Mouse (Mus musculus): ENCODE data around the gene Arhgap17.

The Arhgap17 gene

DNA sequence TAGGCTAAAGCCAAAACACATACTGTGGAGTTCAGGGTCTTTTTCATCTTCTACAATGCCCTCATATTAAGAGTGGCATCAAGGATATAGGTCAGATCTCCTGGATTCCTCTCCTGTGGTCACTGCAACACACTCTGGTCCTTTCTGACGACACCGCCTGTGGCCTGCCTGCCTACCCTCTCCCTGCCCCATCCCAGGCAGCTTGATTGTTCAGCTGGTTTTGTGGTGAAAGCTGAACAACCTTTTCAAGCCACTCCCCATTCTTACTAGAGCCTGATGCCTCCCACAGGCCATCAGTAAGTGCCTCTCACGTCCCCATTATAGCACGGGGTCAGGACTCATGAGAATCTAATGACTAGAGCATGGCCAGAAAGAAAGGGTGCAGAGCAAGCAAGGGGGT, 80.5 kb downstream of the Arhgap17 start:
- DNase-seq (ENCODE audit: low read depth, low spot score): no peak

GRCm38 (mm10) chr7:123287903-123288302, 81.8 kb downstream of the Arhgap17 start:
- no peak for DNase-seq (ENCODE audit: low read depth, low spot score)

DNA sequence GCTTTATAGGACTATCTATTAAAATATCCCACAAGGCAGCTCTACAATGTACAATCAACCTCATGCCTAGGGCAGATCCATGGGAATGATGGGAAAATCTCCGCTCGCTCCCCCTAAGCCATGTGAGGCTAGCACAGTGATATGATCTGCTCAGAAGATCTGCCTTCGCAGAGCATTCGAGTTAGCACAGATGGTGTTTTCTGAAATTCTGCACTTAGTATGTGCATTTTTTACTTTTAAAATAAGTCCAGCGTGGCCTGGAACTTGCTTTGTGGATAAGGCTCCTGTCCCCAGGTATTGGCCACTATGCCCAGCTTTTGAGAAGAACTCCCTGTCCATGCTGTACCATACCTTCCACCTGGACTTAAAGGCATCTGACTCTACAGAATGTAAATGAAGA, 83.8 kb downstream of the Arhgap17 start:
- DNase-seq (ENCODE audit: low read depth, low spot score): no peak

DNA sequence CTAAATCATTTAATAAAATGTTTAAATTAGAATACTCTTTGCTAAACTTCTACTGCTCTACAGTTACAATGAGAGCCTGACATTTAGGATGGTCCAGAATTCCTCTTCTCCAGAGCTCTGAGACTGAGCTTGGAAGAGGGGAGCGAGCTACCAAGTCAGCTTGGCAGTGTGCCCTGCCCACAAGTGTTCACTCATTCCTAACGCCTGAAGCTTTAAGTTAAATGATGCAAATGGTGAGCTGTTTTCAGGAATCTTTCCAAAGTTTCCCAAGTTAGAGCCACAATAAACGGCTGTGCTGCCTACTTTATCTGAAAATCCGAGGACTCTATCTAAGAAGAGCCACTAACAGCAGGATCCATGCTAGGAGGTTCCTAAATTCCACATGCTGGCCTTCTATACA, 85.9 kb downstream of the Arhgap17 start:
- DNase-seq (ENCODE audit: low read depth, low spot score): no peak

DNA sequence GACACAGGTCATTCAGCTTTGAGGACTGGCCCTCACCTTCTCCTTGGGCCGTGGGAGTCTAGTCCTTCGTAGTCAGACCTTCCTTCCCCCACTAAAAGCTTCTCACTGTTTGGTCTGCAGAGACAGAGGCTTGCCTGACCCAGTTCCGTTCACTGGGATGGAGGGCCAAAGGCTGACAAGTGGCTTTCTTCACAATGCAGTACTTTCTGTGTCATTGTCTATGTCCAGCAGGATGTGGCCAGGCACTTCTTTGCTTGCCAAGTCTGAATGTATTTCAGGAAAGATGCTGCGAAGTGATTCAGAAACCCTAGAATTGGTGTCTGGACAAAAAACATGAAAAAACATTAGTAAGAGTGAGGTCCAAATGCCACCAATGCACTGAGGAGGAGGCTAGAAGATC, 89.9 kb downstream of the Arhgap17 start:
- DNase-seq (ENCODE audit: low read depth, low spot score): no peak

DNA sequence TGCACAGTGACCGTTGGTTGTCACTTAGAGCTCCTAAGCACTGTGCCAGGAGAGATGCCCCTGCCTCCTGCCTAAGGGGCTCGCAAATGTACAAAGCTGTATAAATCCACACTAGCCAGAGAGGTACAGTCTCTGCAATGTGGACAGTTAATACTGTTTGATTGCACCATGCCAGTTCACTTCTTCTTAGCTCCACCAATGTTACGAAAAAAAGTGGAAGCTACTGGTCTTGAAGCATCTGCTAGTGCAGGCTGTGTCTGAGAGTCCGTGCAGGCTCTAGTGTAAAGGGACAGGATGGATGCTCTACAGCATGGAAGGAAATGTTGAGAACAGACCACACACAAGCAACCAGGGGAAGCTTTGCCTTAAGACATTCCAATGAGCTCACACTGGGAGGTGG, 93.1 kb downstream of the Arhgap17 start:
- no peak for DNase-seq (ENCODE audit: low read depth, low spot score)

DNA sequence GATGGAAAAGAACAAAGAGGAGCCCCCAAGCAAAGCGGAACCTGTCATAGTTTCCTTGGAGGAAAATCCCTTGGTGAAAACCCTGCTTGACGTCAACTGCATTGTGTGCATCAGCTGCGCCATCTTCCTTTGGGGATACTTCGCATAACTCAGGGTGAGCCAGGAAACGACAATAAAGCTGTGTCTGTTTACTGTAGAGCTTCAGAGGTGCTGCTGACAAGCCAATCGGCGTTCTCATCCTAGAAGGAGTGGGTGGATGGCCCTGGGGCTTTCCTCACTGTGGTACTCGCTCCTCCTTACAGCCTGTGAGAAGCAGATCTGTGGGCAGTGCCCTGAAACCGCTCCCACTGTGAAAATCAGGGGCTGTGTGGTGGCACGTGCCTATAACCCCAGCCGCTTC, 96.7 kb downstream of the Arhgap17 start:
- peak; percentile 50 for DNase-seq (ENCODE audit: low read depth, low spot score)

DNA sequence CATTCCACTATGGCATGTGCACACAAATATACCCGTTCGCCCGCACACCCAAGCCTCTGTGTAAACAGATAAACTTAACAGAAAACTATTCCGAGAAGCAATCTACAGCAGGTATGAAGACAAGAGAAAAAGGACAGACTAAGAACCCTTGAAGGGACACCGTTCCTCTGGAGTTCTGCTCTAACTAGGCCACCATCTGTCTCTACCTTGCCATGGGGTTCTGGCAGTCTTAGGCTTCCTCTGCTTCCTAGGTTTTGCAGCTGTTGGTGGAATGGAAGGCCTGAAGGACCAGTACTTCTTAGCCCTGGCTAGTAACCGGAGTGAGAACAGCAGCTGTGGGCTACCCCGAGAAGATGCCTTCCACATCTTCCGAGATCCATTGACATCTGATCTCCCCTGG, 111.6 kb downstream of the Arhgap17 start:
- DNase-seq (ENCODE audit: low read depth, low spot score): no peak

DNA sequence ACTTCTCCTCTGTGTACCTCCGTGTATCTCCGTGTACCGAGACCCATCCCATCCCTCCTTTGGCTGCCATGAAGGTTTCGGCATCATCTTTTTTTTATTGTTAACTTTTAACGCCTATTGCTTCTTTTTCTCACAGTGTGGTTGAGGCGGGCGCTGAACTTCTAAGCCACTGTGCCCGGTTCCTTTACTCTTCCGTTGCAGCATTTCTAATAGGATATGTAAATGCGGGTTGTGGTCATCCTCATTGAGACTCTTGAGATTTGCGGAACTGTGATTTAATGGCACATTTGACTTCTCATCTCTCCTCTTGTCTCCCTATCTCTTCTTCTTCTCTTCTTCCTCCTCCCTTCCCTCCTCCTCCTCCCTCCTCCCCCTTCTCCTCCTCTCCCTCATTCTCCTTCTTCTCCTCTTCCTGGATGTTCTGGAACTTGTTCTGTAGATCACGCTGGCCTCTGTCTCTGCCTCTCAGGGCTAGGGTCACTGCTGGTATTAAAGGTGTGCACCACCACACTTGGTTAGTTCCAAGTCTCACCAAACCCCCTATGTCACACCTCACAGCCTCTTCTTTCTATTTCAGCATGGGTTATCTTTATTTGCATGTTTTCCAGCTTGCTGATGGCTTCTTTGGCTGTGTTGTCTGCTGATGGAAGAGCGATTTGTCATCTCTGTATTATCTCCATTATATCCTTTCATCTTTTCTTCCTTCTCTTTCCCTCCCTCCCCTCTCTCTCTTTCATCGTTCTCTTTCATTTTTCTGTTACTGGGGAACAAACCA, 115.3 kb downstream of the Arhgap17 start:
- no peak for DNase-seq (ENCODE audit: low read depth, low spot score)

DNA sequence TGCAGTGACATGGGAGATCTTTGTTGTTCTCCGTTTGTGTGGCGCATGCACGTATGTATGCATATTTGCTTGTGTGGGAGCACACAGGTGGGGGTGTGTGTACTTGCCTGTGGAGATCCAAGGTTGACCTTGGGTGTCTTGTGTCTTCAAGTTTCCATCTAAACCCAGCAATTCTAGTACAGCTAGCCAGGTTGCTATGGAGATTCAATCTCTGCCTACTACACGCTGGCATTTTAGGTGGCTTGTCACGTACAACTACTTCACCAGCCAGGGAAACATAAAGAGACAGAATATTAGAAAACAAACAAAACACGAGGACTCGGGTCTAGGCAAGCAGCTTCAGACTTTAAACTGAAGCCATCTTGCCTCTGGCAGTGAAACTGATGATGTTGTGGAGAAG, 116.3 kb downstream of the Arhgap17 start:
- DNase-seq (ENCODE audit: low read depth, low spot score): no peak

- DNase-seq (ENCODE audit: low read depth, low spot score): peak; percentile 48
Measured at GRCm38 (mm10) chr7:123251343-123251742, 118.4 kb downstream of the Arhgap17 start.

DNA sequence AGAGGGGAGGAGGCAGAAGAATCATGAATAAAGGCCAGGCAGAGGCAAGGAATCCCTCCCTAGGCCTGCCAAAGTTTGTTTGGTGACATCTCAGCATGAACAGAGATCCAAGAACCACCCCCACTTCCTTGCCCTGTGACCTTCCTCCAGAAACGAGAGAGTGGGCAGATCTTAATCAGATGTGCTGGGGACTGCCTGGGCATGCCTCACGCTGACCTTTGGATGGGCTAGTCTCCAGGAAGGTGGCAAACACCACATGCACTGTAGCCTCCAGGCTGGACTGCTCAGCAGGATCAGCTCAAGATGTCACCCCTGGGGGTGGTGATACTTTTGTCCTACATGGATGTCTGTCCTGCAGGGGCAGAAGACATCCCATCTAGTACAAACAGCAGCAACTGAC, 121.5 kb downstream of the Arhgap17 start:
- DNase-seq (ENCODE audit: low read depth, low spot score): no peak

- DNase-seq (ENCODE audit: low read depth, low spot score): no peak
Measured at GRCm38 (mm10) chr7:123246504-123247084, 123.1 kb downstream of the Arhgap17 start.

DNA sequence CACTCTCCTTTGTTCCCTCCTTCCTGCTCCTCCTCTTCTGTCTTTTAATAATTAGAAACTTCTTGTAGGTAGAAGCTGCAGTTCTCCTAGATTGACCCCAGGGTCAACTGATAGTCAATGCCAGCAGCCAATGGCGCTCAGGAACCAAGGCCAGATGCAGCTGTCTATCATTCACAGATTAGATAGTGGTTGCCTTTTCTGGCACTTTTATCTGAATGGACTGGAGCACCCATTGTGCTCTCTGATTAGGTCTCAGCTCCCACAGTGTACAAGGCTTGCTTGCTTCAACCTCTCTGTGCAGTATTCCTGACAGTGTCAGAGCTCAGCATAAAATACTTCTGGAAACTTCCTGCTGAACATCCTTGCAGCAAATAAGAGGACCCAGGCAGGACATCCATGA, 124.9 kb downstream of the Arhgap17 start:
- DNase-seq (ENCODE audit: low read depth, low spot score): no peak

- no peak for DNase-seq (ENCODE audit: low read depth, low spot score)
Measured at GRCm38 (mm10) chr7:123242241-123242640, 127.5 kb downstream of the Arhgap17 start.

GRCm38 (mm10) chr7:123240064-123240463, 129.7 kb downstream of the Arhgap17 start:
- DNase-seq (ENCODE audit: low read depth, low spot score): no peak

DNA sequence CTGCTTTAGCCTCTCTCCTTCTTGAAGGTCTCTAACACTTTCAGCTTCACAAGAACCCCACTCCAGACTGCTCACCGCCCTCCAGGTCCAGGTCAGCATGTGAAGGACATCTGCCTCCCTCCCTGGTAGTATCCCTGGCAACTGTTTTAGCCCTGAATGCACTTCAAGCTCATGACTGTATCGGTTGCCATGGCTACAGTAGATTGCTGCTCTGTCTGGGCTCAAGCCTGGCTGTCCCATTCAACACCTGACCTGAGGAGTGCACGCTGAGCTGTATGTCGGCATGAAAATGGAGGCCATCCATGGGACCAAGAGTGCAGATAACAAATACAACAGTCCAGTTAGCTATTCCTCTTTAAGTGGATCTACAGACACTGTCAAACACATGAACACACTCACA, 131.1 kb downstream of the Arhgap17 start:
- DNase-seq (ENCODE audit: low read depth, low spot score): no peak

DNA sequence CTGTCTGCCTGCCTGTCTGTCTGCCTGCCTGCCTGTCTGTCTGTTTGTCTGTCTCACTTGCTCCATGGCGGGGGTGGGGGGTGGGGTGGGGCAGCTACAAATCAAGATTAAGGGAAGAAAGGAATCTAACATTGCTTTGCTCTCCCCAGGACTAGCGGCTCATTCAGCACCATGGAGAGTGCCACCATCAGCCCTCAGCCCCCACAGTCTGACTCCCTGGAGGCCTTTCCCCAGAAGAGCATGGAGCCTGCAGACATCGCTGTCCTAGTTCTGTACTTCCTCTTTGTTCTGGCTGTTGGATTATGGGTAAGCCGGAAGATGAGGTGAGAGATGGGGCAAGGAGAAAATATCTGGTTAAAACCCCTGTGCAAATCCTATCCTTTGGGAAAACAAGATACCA, 134.3 kb downstream of the Arhgap17 start:
- DNase-seq (ENCODE audit: low read depth, low spot score): peak; percentile 70

Data from R1 (cell line).